ENCODE assay signal across 7 mouse cellular contexts in the genomic region with DNA sequence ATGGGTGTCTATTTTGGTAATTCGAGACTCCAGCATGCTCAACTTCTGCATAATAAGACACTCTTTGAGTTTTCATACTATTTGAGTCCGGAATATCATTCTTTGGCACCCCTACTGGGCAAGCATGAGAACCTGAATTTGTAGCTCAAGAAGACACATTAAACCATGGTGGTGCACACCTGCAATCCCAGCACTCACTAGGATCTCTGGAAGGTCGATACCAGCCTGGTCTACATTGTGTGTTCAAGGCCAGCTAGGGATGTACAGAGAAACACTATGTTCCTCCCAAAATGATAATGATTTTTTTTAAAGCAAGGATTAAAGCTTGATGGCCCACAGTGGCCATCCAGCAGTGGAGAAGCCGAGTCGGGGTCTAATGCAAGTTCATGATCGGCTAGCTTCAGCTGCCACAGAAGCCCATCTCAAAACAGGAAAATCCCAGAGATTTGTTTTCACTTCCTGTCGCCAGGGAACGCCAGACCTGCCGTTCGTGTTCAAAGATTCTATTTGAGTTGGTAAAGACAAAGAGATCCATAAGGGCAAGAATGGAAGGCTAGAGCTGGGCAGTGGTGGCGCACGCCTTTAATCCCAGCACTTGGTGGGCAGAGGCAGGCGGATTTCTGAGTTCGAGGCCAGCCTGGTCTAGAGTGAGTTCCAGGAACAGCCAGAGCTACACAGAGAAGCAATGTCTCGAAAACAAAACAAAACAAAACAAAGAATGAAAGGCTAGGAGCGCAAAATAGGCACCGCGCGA. TPM values are rescaled to one million over a fixed set of nuclear protein-coding genes. Genes with fewer than 3 reads are reported as not detected.
DNase-seq lines count a peak whose midpoint lies in the region; ATAC-seq lines count a peak whose summit lies in the region.

No protein-coding gene starts in this region.

- H3K9ac ChIP-seq in lung, embryonic 16.5 days (ENCODE audit: low read length), result peak overlapping the region; percentile 65
- peak overlapping the region; percentile 33; the same call in 1 of the 2 replicates for H3K9ac ChIP-seq in embryonic facial prominence, embryonic 15.5 days
- H3K9ac ChIP-seq in limb, embryonic 13.5 days, result peak overlapping the region; percentile 63
- H3K9ac ChIP-seq in stomach, embryonic 15.5 days, result peak overlapping the region; percentile 27; the same call in 1 of the 2 replicates

- H3K27ac ChIP-seq in lung, embryonic 16.5 days (ENCODE audit: low read length), result peak overlapping the region; percentile 73
- H3K27ac ChIP-seq in embryonic facial prominence, embryonic 15.5 days (replicated peaks), result peak overlapping the region; percentile 96
- H3K27ac ChIP-seq in limb, embryonic 13.5 days, result peak overlapping the region; percentile 79
- peak overlapping the region; percentile 64 for H3K27ac ChIP-seq in stomach, embryonic 15.5 days

- no peak for DNase-seq in lung, postnatal 25 days (ENCODE audit: low spot score)
- DNase-seq in ovary, postnatal 36 days (ENCODE audit: low spot score), result no peak
- DNase-seq in gastrocnemius, postnatal 4 days (ENCODE audit: low spot score in 2 of 2), result no peak

- no peak; the same call in 1 of the 2 replicates for ATAC-seq in lung, embryonic 16.5 days (ENCODE audit: low read depth)
- no peak; the same call in 1 of the 2 replicates for ATAC-seq in embryonic facial prominence, embryonic 15.5 days (ENCODE audit: insufficient number of reproducible peaks, low FRiP score, low TSS enrichment, low read depth)
- ATAC-seq in limb, embryonic 13.5 days (ENCODE audit: low FRiP score, low read depth), result peak; percentile 33
- no peak for ATAC-seq in stomach, embryonic 15.5 days (ENCODE audit: insufficient read depth, low FRiP score, low read depth)

- no peaks in the 10 kb centered on the region for H3K36me3 ChIP-seq in lung, embryonic 16.5 days (ENCODE audit: control insufficient read depth, insufficient read depth, low read length)
- H3K36me3 ChIP-seq in embryonic facial prominence, embryonic 15.5 days, result 0 out of 2 replicates have a peak, but pooled peaks cover 3% of the 10 kb centered on the region
- H3K36me3 ChIP-seq in limb, embryonic 13.5 days, result peaks cover 14% of the 10 kb centered on the region
- H3K36me3 ChIP-seq in stomach, embryonic 15.5 days, result no peaks in the 10 kb centered on the region; the same call in 1 of the 2 replicates

- H3K9me3 ChIP-seq in lung, embryonic 16.5 days (ENCODE audit: control insufficient read depth, low read length), result no peaks in the 10 kb centered on the region
- no peaks in the 10 kb centered on the region for H3K9me3 ChIP-seq in embryonic facial prominence, embryonic 15.5 days (replicated peaks)
- H3K9me3 ChIP-seq in limb, embryonic 13.5 days, result no peaks in the 10 kb centered on the region
- no peaks in the 10 kb centered on the region for H3K9me3 ChIP-seq in stomach, embryonic 15.5 days

- WGBS in lung, embryonic 16.5 days, result 37% methylated on average over 19 of the region's 19 CpGs
- 41% methylated on average over 19 of the region's 19 CpGs for WGBS in embryonic facial prominence, embryonic 15.5 days
- 42% methylated on average over 19 of the region's 19 CpGs for WGBS in limb, embryonic 13.5 days
- 37% methylated on average over 19 of the region's 19 CpGs for WGBS in stomach, embryonic 15.5 days

- H3K4me3 ChIP-seq in lung, embryonic 16.5 days (ENCODE audit: low read length), result peak overlapping the region; percentile 80
- peak overlapping the region; percentile 79 for H3K4me3 ChIP-seq in embryonic facial prominence, embryonic 15.5 days (replicated peaks)
- peak overlapping the region; percentile 69 for H3K4me3 ChIP-seq in limb, embryonic 13.5 days
- peak overlapping the region; percentile 54 for H3K4me3 ChIP-seq in stomach, embryonic 15.5 days (replicated peaks)

- H3K4me2 ChIP-seq in lung, embryonic 16.5 days (ENCODE audit: low read depth, low read length), result peak overlapping the region; percentile 55
- peak overlapping the region; percentile 50 for H3K4me2 ChIP-seq in embryonic facial prominence, embryonic 15.5 days (replicated peaks)
- H3K4me2 ChIP-seq in limb, embryonic 13.5 days (replicated peaks), result peak overlapping the region; percentile 58
- peak overlapping the region; percentile 55 for H3K4me2 ChIP-seq in stomach, embryonic 15.5 days

- H3K4me1 ChIP-seq in lung, embryonic 16.5 days (replicated peaks; ENCODE audit: control insufficient read depth, insufficient read depth, low read length), result peaks cover 13% of the 10 kb centered on the region
- H3K4me1 ChIP-seq in embryonic facial prominence, embryonic 15.5 days, result peaks cover 27% of the 10 kb centered on the region
- peaks cover 17% of the 10 kb centered on the region for H3K4me1 ChIP-seq in limb, embryonic 13.5 days
- peaks cover 20% of the 10 kb centered on the region for H3K4me1 ChIP-seq in stomach, embryonic 15.5 days

- H3K27me3 ChIP-seq in lung, embryonic 16.5 days (ENCODE audit: control insufficient read depth, insufficient read depth, low read depth, low read length), result no peaks in the 10 kb centered on the region
- H3K27me3 ChIP-seq in embryonic facial prominence, embryonic 15.5 days, result no peaks in the 10 kb centered on the region
- H3K27me3 ChIP-seq in limb, embryonic 13.5 days, result no peaks in the 10 kb centered on the region
- H3K27me3 ChIP-seq in stomach, embryonic 15.5 days (replicated peaks), result no peaks in the 10 kb centered on the region

RNA-seq across cellular contexts. Expression of gene Lsm4, which starts 0.5 kb away (rescaled TPM):
- polyA plus RNA-seq in lung, embryonic 16.5 days (2015; fragmentation: Nextera tagmentation; extraction: Ambion mirVana), result 197 and 214 TPM in 2 replicates
- polyA plus RNA-seq in embryonic facial prominence, embryonic 15.5 days (2015; fragmentation: Nextera tagmentation; extraction: Ambion mirVana), result 243 and 244 TPM in 2 replicates
- polyA plus RNA-seq in limb, embryonic 13.5 days (2015; fragmentation: Nextera tagmentation; extraction: Ambion mirVana), result 240 and 246 TPM in 2 replicates
- 271 and 297 TPM in 2 replicates for polyA plus RNA-seq in stomach, embryonic 15.5 days (2015; fragmentation: Nextera tagmentation; extraction: Ambion mirVana)
- total RNA-seq in gastrocnemius, postnatal 4 days (2021), result 10 to 100 TPM; 70.1 to 84.7 TPM

RNA-seq across cellular contexts. Expression of gene Pgpep1, which starts 12.3 kb away (rescaled TPM):
- 43.6 and 46.7 TPM in 2 replicates for polyA plus RNA-seq in lung, embryonic 16.5 days (2015; fragmentation: Nextera tagmentation; extraction: Ambion mirVana)
- 52.1 and 56.6 TPM in 2 replicates for polyA plus RNA-seq in embryonic facial prominence, embryonic 15.5 days (2015; fragmentation: Nextera tagmentation; extraction: Ambion mirVana)
- polyA plus RNA-seq in limb, embryonic 13.5 days (2015; fragmentation: Nextera tagmentation; extraction: Ambion mirVana), result 68.2 and 71.1 TPM in 2 replicates
- polyA plus RNA-seq in stomach, embryonic 15.5 days (2015; fragmentation: Nextera tagmentation; extraction: Ambion mirVana), result 49.9 and 57.9 TPM in 2 replicates
- total RNA-seq in gastrocnemius, postnatal 4 days (2021), result 10 to 100 TPM; 41.4 to 47.0 TPM

RNA-seq across cellular contexts. Expression of gene Jund, which starts 26.2 kb away (rescaled TPM):
- 26.2 and 28.8 TPM in 2 replicates for polyA plus RNA-seq in lung, embryonic 16.5 days (2015; fragmentation: Nextera tagmentation; extraction: Ambion mirVana)
- 97.7 and 99.6 TPM in 2 replicates for polyA plus RNA-seq in embryonic facial prominence, embryonic 15.5 days (2015; fragmentation: Nextera tagmentation; extraction: Ambion mirVana)
- polyA plus RNA-seq in limb, embryonic 13.5 days (2015; fragmentation: Nextera tagmentation; extraction: Ambion mirVana), result 57.3 and 61.1 TPM in 2 replicates
- 84.4 and 84.6 TPM in 2 replicates for polyA plus RNA-seq in stomach, embryonic 15.5 days (2015; fragmentation: Nextera tagmentation; extraction: Ambion mirVana)
- total RNA-seq in gastrocnemius, postnatal 4 days (2021), result 100 to 1,000 TPM; 201 to 228 TPM

RNA-seq across cellular contexts. Expression of gene Iqcn, which starts 30.8 kb away (rescaled TPM):
- not detected in 2 replicates for polyA plus RNA-seq in lung, embryonic 16.5 days (2015; fragmentation: Nextera tagmentation; extraction: Ambion mirVana)
- polyA plus RNA-seq in embryonic facial prominence, embryonic 15.5 days (2015; fragmentation: Nextera tagmentation; extraction: Ambion mirVana), result 0.03 and 0.04 TPM in 2 replicates
- not detected in 2 replicates for polyA plus RNA-seq in limb, embryonic 13.5 days (2015; fragmentation: Nextera tagmentation; extraction: Ambion mirVana)
- 0.04 TPM in 1 of 2 replicates, not detected in the other for polyA plus RNA-seq in stomach, embryonic 15.5 days (2015; fragmentation: Nextera tagmentation; extraction: Ambion mirVana)
- not detected for total RNA-seq in gastrocnemius, postnatal 4 days (2021)

RNA-seq across cellular contexts. Expression of gene Gdf15, which starts 40.2 kb away (rescaled TPM):
- polyA plus RNA-seq in lung, embryonic 16.5 days (2015; fragmentation: Nextera tagmentation; extraction: Ambion mirVana), result 0.45 and 0.60 TPM in 2 replicates
- polyA plus RNA-seq in embryonic facial prominence, embryonic 15.5 days (2015; fragmentation: Nextera tagmentation; extraction: Ambion mirVana), result 0.16 TPM in 2 replicates
- 0.18 TPM in 1 of 2 replicates, not detected in the other for polyA plus RNA-seq in limb, embryonic 13.5 days (2015; fragmentation: Nextera tagmentation; extraction: Ambion mirVana)
- polyA plus RNA-seq in stomach, embryonic 15.5 days (2015; fragmentation: Nextera tagmentation; extraction: Ambion mirVana), result 0.95 and 1.4 TPM in 2 replicates
- total RNA-seq in gastrocnemius, postnatal 4 days (2021), result under 1 TPM; 0.32 to 0.39 TPM
